Mouse (Mus musculus) c-Kit-positive CD71-positive TER-119-negative erythroid progenitor cells, embryonic 14.5 days (primary cell): ENCODE results near the gene Rps6ka2.

Experiments used
- DNase-seq: peaks from one replicate; pipeline ENCODE4 v3.0.0-alpha.2; 2013; ENCODE audit warnings: low read depth

Rps6ka2 gene

GRCm38 (mm10) chr17:7221310-7221709, 51.4 kb downstream of the Rps6ka2 start:
- DNase-seq, result no peak

GRCm38 (mm10) chr17:7222198-7222597, 52.3 kb downstream of the Rps6ka2 start:
- DNase-seq, result no peak

- DNase-seq, result no peak
These were observed 58.6 kb downstream of the Rps6ka2 start for GRCm38 (mm10) chr17:7228545-7228944.

GRCm38 (mm10) chr17:7231312-7231711, 61.4 kb downstream of the Rps6ka2 start:
- no peak for DNase-seq

GRCm38 (mm10) chr17:7231790-7232189, 61.9 kb downstream of the Rps6ka2 start:
- no peak for DNase-seq

GRCm38 (mm10) chr17:7232400-7232799, 62.5 kb downstream of the Rps6ka2 start:
- no peak for DNase-seq

- DNase-seq, result no peak
These were observed 63.3 kb downstream of the Rps6ka2 start for GRCm38 (mm10) chr17:7233197-7233596.

GRCm38 (mm10) chr17:7237706-7238105, 67.8 kb downstream of the Rps6ka2 start:
- DNase-seq, result no peak

- no peak for DNase-seq
These were observed 68.9 kb downstream of the Rps6ka2 start for GRCm38 (mm10) chr17:7238766-7239165.

GRCm38 (mm10) chr17:7240526-7240925, 70.6 kb downstream of the Rps6ka2 start:
- no peak for DNase-seq

GRCm38 (mm10) chr17:7245078-7245477, 75.2 kb downstream of the Rps6ka2 start:
- DNase-seq, result no peak

- no peak for DNase-seq
These were observed 77.1 kb downstream of the Rps6ka2 start for GRCm38 (mm10) chr17:7246893-7247556.

- no peak for DNase-seq
These were observed 80.5 kb downstream of the Rps6ka2 start for GRCm38 (mm10) chr17:7250373-7250772.

- no peak for DNase-seq
These were observed 87.3 kb downstream of the Rps6ka2 start for GRCm38 (mm10) chr17:7257208-7257607.

- no peak for DNase-seq
These were observed 88.9 kb downstream of the Rps6ka2 start for GRCm38 (mm10) chr17:7258748-7259359.

- no peak for DNase-seq
These were observed 90.4 kb downstream of the Rps6ka2 start for GRCm38 (mm10) chr17:7260360-7260759.

- DNase-seq, result no peak
These were observed 92.1 kb downstream of the Rps6ka2 start for GRCm38 (mm10) chr17:7262056-7262455.

- no peak for DNase-seq
These were observed 92.7 kb downstream of the Rps6ka2 start for GRCm38 (mm10) chr17:7262620-7263019.

GRCm38 (mm10) chr17:7264610-7265009, 94.7 kb downstream of the Rps6ka2 start:
- DNase-seq, result no peak

- no peak for DNase-seq
These were observed 95.4 kb downstream of the Rps6ka2 start for GRCm38 (mm10) chr17:7265291-7265690.

GRCm38 (mm10) chr17:7265705-7266368, 95.9 kb downstream of the Rps6ka2 start:
- no peak for DNase-seq

- no peak for DNase-seq
These were observed 97.9 kb downstream of the Rps6ka2 start for GRCm38 (mm10) chr17:7267843-7268242.

- DNase-seq, result no peak
These were observed 99.4 kb downstream of the Rps6ka2 start for GRCm38 (mm10) chr17:7269151-7269806.
